Mouse (Mus musculus) E14TG2a.4 (cell line): Measurements from ENCODE around the gene Ino80.

Experiments
- CTCF ChIP-seq: conservative IDR thresholded peaks from 2 replicates; pipeline ENCODE4 v1.5.1; 2014; ENCODE audit warnings: low read length
- NANOG ChIP-seq: IDR thresholded peaks from 2 replicates; pipeline ENCODE4 v1.6.1; 2014; ENCODE audit warnings: borderline replicate concordance, low read length, mixed read lengths
- POU5F1 ChIP-seq: IDR thresholded peaks from 2 replicates; pipeline ENCODE4 v1.6.1; 2014; ENCODE audit warnings: low read length, borderline replicate concordance

GRCm38 (mm10) chr2:119507108-119507507, 29.6 kb upstream of the Ino80 start:
- TF ChIP-seq CTCF (peak; percentile 50), NANOG (no peak), POU5F1 (no peak)
